Mouse (Mus musculus) neural tube, embryonic 11.5 days (tissue): ENCODE measurements around the gene 4933428M09Rik. TPM values are rescaled to one million over a fixed set of nuclear protein-coding genes. Genes with fewer than 3 reads are reported as not detected.

Source experiments
- ATAC-seq: fragments of 200-750 bp; cut with Nextera tagmentation; 2 replicates; pipeline ENCODE4 v1.8.0; 2017; ENCODE audit warnings: moderate number of reproducible peaks, mild to moderate bottlenecking, moderate TSS enrichment, moderate library complexity; ENCODE audit not compliant: insufficient read depth, low FRiP score, low TSS enrichment
- DNase-seq: peaks from one replicate; pipeline ENCODE4 v3.0.0-alpha.2; 2015; ENCODE audit warnings: low spot score
- H3K27ac ChIP-seq: fragments of 300-500 bp; sonication (generic); 2 replicates; pipeline ENCODE4 v1.5.1; 2014; ENCODE audit warnings: low read depth, mild to moderate bottlenecking, low read length
- H3K27me3 ChIP-seq: fragments of 300-500 bp; sonication (generic); 2 replicates; pipeline ENCODE4 v1.6.1; 2014; ENCODE audit warnings: mild to moderate bottlenecking, low read length, mixed read lengths; ENCODE audit not compliant: control insufficient read depth, insufficient read depth
- H3K36me3 ChIP-seq: fragments of 300-500 bp; sonication (generic); 2 replicates; pipeline ENCODE4 v1.6.1; 2014; ENCODE audit warnings: mild to moderate bottlenecking, low read length, moderate library complexity, mixed read lengths; ENCODE audit not compliant: control insufficient read depth, insufficient read depth
- H3K4me1 ChIP-seq: fragments of 300-500 bp; sonication (generic); 2 replicates; pipeline ENCODE4 v1.6.1; 2014; ENCODE audit warnings: low read length, mixed read lengths; ENCODE audit not compliant: control insufficient read depth, insufficient read depth
- H3K4me2 ChIP-seq: fragments of 300-500 bp; sonication (generic); 2 replicates; pipeline ENCODE4 v1.6.1; 2014; ENCODE audit warnings: low read depth, mild to moderate bottlenecking, moderate library complexity
- H3K4me3 ChIP-seq: fragments of 300-500 bp; sonication (generic); 2 replicates; pipeline ENCODE4 v1.5.1; 2014; ENCODE audit warnings: low read depth, low read length
- H3K9ac ChIP-seq: fragments of 300-500 bp; sonication (generic); 2 replicates; pipeline ENCODE4 v1.6.1; 2014; ENCODE audit warnings: mild to moderate bottlenecking, low read length
- H3K9me3 ChIP-seq: fragments of 300-500 bp; sonication (generic); 2 replicates; pipeline ENCODE4 v1.6.1; 2016; ENCODE audit warnings: low read length; ENCODE audit not compliant: control insufficient read depth
- WGBS: fragments of 180-500 bp; shearing (Covaris S2); extraction: QIAGEN DNeasy Blood & Tissue Kit; methylation state at CpG from one replicate; pipeline ENCODE4 v1.1.7; 2014; 5-methylcytosine and 5-hydroxymethylcytosine counted together
- polyA plus RNA-seq: library from polyadenylated mRNA; unstranded; fragments of >200 nt; fragmentation: Nextera tagmentation; extraction: Ambion mirVana; gene quantifications from 2 replicates; pipeline ENCODE4 v1.2.1, GENCODE M21; 2014

4933428M09Rik gene
- polyA plus RNA-seq, 1 experiment from 2014 or later, result not detected

DNA sequence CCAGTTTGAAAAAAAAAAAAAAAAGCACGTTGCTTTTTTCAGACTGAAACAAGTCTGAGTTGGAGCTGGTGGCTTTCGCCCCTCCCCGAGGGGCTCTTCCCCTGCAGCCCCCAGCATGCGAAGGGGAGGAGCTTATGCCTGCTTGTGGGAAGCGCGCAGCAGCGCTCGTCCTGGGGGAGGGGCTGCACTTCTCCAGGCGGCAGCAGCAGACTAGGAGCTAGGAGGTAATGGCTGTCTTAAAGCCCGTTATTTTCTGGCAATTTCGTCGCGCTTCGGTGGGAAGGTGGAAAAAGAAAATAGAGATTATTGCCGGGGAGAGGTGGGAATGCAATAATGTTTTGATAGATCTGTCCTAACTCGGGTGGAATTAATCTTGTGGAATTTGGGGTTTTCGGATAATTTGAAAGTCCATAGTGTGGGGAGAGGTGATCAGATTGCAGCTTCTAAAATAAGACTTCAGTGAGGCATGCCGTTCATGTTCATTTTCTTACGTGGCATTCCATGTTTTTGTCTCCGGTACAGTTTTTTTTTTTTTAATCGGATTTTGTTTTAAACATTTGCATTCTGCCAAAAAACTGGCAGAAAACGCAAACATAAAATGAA lies 38.1 kb downstream of the 4933428M09Rik start:
- Histone ChIP-seq H3K27me3 (no peaks in the 10 kb centered on the region), H3K4me2 (peak overlapping the region; percentile 33), H3K4me3 (peak overlapping the region; percentile 29), H3K4me1 (no peaks in the 10 kb centered on the region), H3K27ac (no peak overlapping the region), H3K36me3 (no peaks in the 10 kb centered on the region), H3K9ac (no peak overlapping the region), H3K9me3 (no peaks in the 10 kb centered on the region)
- peak; percentile 92 for ATAC-seq
- 19% methylated on average over 22 of the region's 22 CpGs for WGBS
- peak; percentile 78 for DNase-seq

DNA sequence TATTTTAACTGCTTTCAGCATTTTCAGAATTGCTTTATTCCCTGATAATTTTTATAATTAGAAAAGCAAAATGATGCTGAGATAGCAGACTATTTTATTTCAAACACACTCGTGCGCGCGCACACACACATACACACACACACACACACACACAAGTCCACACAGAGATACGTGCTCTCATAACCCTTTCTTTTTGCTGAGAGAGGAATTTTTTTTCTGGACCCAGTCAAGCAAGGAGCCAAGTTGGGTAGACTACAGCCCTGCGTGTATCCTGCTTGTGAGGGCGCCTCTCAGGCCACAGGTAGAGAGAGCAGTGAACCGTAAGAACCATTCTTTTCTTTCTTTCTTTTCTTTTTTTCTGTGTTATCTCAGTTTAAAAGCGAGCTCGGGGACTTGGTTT lies 38.7 kb downstream of the 4933428M09Rik start:
- ATAC-seq (no peak), DNase-seq (no peak)
- H3K27ac ChIP-seq, result no peak overlapping the region
- no peaks in the 10 kb centered on the region for H3K9me3 ChIP-seq
- H3K9ac ChIP-seq, result no peak overlapping the region
- H3K27me3 ChIP-seq, result no peaks in the 10 kb centered on the region
- peak overlapping the region; percentile 33; the same call in 1 of the 2 replicates for H3K4me2 ChIP-seq
- WGBS, result 60% methylated on average over 10 of the region's 10 CpGs
- no peaks in the 10 kb centered on the region for H3K36me3 ChIP-seq
- H3K4me3 ChIP-seq, result peak overlapping the region; percentile 29; the same call in 1 of the 2 replicates
- H3K4me1 ChIP-seq, result no peaks in the 10 kb centered on the region

DNA sequence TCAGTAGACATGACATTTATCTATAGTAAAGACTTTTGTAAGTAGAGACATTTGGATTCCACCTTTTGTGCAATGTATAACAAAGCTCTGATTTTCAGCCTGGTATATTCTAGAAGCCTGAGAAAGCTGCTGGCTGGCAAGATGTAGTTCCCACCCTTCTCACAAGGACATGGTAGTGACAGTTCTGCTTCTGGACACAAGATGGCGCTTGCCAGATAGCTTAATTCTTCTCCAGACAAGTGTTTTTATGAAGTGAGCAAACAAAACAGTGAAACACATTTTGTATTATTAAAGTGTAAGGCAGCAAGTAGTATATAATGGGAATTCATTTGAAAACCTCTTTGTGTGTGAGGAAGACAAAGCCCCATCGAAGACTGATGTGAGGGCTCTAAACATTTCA lies 40.0 kb downstream of the 4933428M09Rik start:
- WGBS, result 33% methylated on average over 2 of the region's 2 CpGs
- no peak overlapping the region for H3K9ac ChIP-seq
- H3K4me2 ChIP-seq, result no peak overlapping the region
- ATAC-seq, result no peak
- no peak overlapping the region for H3K27ac ChIP-seq
- H3K27me3 ChIP-seq, result no peaks in the 10 kb centered on the region
- no peak overlapping the region for H3K4me3 ChIP-seq
- DNase-seq, result peak; percentile 31
- H3K9me3 ChIP-seq, result no peaks in the 10 kb centered on the region
- H3K4me1 ChIP-seq, result no peaks in the 10 kb centered on the region
- no peaks in the 10 kb centered on the region for H3K36me3 ChIP-seq

DNA sequence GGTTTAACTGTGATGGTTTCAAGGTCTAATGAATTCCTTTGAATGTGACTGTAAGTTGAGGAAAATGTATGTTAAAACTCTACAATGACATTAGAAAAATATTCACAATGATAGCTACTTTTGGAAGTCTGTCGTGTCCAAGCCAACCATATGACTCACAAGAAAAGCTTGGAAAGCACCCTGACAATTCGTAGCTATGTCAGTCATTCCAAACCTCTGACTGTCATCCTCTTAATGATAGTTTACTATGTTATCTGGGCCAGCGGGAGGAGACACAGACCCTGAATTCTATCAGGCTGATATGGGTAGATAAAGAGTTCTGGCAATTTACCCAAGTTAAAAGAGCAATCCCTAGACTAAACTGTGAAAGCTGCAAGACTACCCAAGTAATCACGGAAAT lies 41.8 kb downstream of the 4933428M09Rik start:
- no peak for DNase-seq
- H3K9ac ChIP-seq, result no peak overlapping the region
- no peaks in the 10 kb centered on the region for H3K9me3 ChIP-seq
- H3K27ac ChIP-seq, result no peak overlapping the region
- no peak overlapping the region for H3K4me3 ChIP-seq
- no peaks in the 10 kb centered on the region for H3K4me1 ChIP-seq
- H3K36me3 ChIP-seq, result no peaks in the 10 kb centered on the region
- no peak for ATAC-seq
- no peaks in the 10 kb centered on the region for H3K27me3 ChIP-seq
- WGBS, result 81% methylated on average over 4 of the region's 4 CpGs
- no peak overlapping the region for H3K4me2 ChIP-seq

DNA sequence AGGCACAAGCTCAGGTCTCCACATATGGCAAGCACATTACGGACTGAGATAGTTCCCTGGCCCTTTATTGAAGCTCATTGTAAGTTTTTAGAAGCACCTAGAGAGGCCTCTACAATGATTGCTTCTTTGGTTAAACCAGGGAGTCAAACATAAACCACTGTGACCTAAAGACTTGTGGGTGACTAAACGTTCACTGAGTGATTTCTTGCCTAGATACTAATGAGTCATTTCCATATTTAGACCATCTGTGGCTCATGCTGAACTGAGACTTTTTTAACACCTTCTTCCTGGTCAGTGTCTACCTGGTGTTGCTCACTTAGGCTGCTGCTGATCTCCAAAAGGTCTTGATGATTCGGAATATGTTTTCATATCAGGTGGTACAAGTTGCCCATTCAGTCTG lies 42.9 kb downstream of the 4933428M09Rik start:
- WGBS, result 67% methylated on average over 3 of the region's 3 CpGs
- Histone ChIP-seq H3K9me3 (no peaks in the 10 kb centered on the region), H3K27me3 (no peaks in the 10 kb centered on the region)

More for the DNA sequence above, 42.9 kb downstream of the 4933428M09Rik start:
- no peak for ATAC-seq
- Histone ChIP-seq H3K4me3 (no peak overlapping the region), H3K4me2 (no peak overlapping the region), H3K9ac (no peak overlapping the region), H3K36me3 (no peaks in the 10 kb centered on the region), H3K27ac (no peak overlapping the region), H3K4me1 (no peaks in the 10 kb centered on the region)
- DNase-seq, result no peak

Other genes starting within 250 kb of the 4933428M09Rik start
- gene Serpina7, start 94.0 kb upstream of the 4933428M09Rik start, polyA plus RNA-seq, result 0.20 TPM in 1 of 2 replicates, not detected in the other
- not detected in 2 replicates for gene 4930513O06Rik, start 93.0 kb upstream of the 4933428M09Rik start, polyA plus RNA-seq
- 17.7 and 23.0 TPM in 2 replicates for gene Mum1l1, start 30.8 kb downstream of the 4933428M09Rik start, polyA plus RNA-seq
- gene Trap1a, start 154.5 kb downstream of the 4933428M09Rik start, polyA plus RNA-seq, result 0.20 and 0.52 TPM in 2 replicates